Mouse (Mus musculus): ENCODE measurements around the gene Six6. TPM values are rescaled to one million over a fixed set of nuclear protein-coding genes. Genes with fewer than 3 reads are reported as not detected.

Six6 gene
- polyA plus RNA-seq, 1 experiment from 2014 or later: 0.19 TPM

DNA sequence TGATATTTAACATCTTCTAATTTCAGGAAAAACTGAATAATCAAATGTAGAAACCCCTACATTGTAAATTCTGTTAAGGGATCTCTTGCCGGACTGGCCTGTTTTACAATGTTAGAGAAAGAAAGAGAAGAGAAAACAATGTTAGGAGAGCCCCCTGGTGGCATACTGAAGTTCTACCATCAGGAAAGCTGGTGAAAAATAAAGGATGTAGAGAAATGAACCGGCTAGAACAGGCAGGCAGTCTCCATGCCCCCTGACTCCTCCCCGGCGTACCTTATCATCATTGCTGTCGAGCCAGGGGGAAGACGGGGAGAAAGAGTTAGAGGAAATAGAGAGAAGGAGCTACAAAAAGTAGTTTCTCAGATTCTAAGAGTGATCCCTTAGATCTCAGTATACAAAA is 33.5 kb downstream of the Six6 start:
- no peak overlapping the region for H3K9ac ChIP-seq (ENCODE audit: low read length)
- 9% methylated on average over 6 of the region's 6 CpGs for WGBS
- H3K27ac ChIP-seq (ENCODE audit: low read depth, low read length): no peak overlapping the region
- no peak for ATAC-seq (replicated peaks; ENCODE audit: low FRiP score)
- peak; percentile 56 for DNase-seq (ENCODE audit: low spot score)
- H3K4me3 ChIP-seq (ENCODE audit: low read depth, low read length): no peak overlapping the region
- no peak overlapping the region for H3K4me2 ChIP-seq (ENCODE audit: low read depth, low read length, severe bottlenecking)
- no peaks in the 10 kb centered on the region for H3K36me3 ChIP-seq (ENCODE audit: control insufficient read depth, insufficient read depth, low read length)
- H3K27me3 ChIP-seq (ENCODE audit: control insufficient read depth, insufficient read depth, low read length): peaks cover 32% of the 10 kb centered on the region
- 0 out of 2 replicates have a peak, but pooled peaks cover 3% of the 10 kb centered on the region for H3K4me1 ChIP-seq (replicated peaks; ENCODE audit: control insufficient read depth, insufficient read depth, low read length)
- H3K9me3 ChIP-seq (ENCODE audit: control insufficient read depth, low read length): no peaks in the 10 kb centered on the region

DNA sequence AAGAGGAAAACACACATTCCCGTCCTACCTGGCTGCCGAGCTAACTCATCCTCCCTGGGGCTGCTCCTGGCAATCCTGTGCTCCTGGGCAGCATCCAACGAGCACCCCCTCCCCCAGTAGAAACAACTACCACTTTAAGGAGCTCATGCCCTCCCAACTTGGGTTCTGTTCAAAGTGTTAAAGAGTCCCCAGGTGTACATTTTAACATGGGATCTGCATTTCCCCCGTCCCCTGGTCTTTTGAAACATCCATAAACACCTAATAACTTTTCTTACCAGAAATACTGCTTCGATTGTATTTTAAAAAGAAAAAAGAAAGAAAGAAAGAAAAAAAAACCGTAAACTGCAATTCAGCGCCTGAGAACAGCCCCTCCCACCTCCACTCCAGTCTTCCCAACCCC is 36.5 kb downstream of the Six6 start:
- Histone ChIP-seq H3K9ac (ENCODE audit: low read length) (no peak overlapping the region), H3K4me1 (replicated peaks; ENCODE audit: control insufficient read depth, insufficient read depth, low read length) (0 out of 2 replicates have a peak, but pooled peaks cover 3% of the 10 kb centered on the region), H3K27ac (ENCODE audit: low read depth, low read length) (no peak overlapping the region), H3K4me3 (ENCODE audit: low read depth, low read length) (peak overlapping the region; percentile 14; the same call in 1 of the 2 replicates), H3K27me3 (ENCODE audit: control insufficient read depth, insufficient read depth, low read length) (peaks cover 30% of the 10 kb centered on the region), H3K9me3 (ENCODE audit: control insufficient read depth, low read length) (no peaks in the 10 kb centered on the region), H3K4me2 (ENCODE audit: low read depth, low read length, severe bottlenecking) (peak overlapping the region; percentile 36; the same call in 1 of the 2 replicates), H3K36me3 (ENCODE audit: control insufficient read depth, insufficient read depth, low read length) (no peaks in the 10 kb centered on the region)
- no peak for DNase-seq (ENCODE audit: low spot score)
- ATAC-seq (replicated peaks; ENCODE audit: low FRiP score): no peak
- WGBS: 4% methylated on average over 7 of the region's 7 CpGs

GRCm38 (mm10) chr12:72976718-72977117 is 37.0 kb downstream of the Six6 start:
- Histone ChIP-seq H3K4me2 (ENCODE audit: low read depth, low read length, severe bottlenecking) (peak overlapping the region; percentile 36; the same call in 1 of the 2 replicates), H3K27me3 (ENCODE audit: control insufficient read depth, insufficient read depth, low read length) (peaks cover 26% of the 10 kb centered on the region), H3K4me3 (ENCODE audit: low read depth, low read length) (peak overlapping the region; percentile 14; the same call in 1 of the 2 replicates), H3K4me1 (replicated peaks; ENCODE audit: control insufficient read depth, insufficient read depth, low read length) (0 out of 2 replicates have a peak, but pooled peaks cover 3% of the 10 kb centered on the region), H3K9me3 (ENCODE audit: control insufficient read depth, low read length) (no peaks in the 10 kb centered on the region), H3K9ac (ENCODE audit: low read length) (no peak overlapping the region), H3K36me3 (ENCODE audit: control insufficient read depth, insufficient read depth, low read length) (no peaks in the 10 kb centered on the region), H3K27ac (ENCODE audit: low read depth, low read length) (no peak overlapping the region)
- 2% methylated on average over 12 of the region's 12 CpGs for WGBS
- peak; percentile 83 for DNase-seq (ENCODE audit: low spot score)
- ATAC-seq (replicated peaks; ENCODE audit: low FRiP score): 0 out of 2 replicates have a peak, but pooled peaks have one; percentile 44

GRCm38 (mm10) chr12:72977851-72978250 is 38.2 kb downstream of the Six6 start:
- Histone ChIP-seq H3K27ac (ENCODE audit: low read depth, low read length) (no peak overlapping the region), H3K4me1 (replicated peaks; ENCODE audit: control insufficient read depth, insufficient read depth, low read length) (0 out of 2 replicates have a peak, but pooled peaks cover 3% of the 10 kb centered on the region), H3K27me3 (ENCODE audit: control insufficient read depth, insufficient read depth, low read length) (peaks cover 19% of the 10 kb centered on the region), H3K36me3 (ENCODE audit: control insufficient read depth, insufficient read depth, low read length) (no peaks in the 10 kb centered on the region), H3K9me3 (ENCODE audit: control insufficient read depth, low read length) (no peaks in the 10 kb centered on the region), H3K4me3 (ENCODE audit: low read depth, low read length) (no peak overlapping the region), H3K9ac (ENCODE audit: low read length) (no peak overlapping the region), H3K4me2 (ENCODE audit: low read depth, low read length, severe bottlenecking) (no peak overlapping the region)
- no peak for DNase-seq (ENCODE audit: low spot score)
- no peak for ATAC-seq (replicated peaks; ENCODE audit: low FRiP score)
- WGBS: 83% methylated on average over 3 of the region's 3 CpGs

DNA sequence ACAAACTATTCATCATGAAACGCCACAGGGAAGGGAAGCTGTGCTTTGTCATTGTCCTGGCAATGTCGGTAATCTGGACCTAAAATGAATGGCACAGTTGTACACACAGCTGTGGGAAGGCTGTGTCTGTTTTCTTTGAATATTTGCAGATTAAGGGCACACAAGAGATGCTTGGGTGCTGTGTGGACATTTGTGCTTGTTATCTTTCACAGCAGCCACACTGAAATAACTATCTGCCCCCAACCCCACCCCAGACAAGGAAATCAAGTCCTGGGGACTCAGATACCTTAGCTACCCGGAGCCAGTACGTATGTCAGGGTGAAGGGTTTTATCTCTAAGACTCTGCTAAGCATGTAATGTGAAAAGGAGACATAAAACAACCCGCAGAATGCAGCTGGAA is 39.5 kb downstream of the Six6 start:
- 75% methylated on average over 5 of the region's 5 CpGs for WGBS
- H3K4me2 ChIP-seq (ENCODE audit: low read depth, low read length, severe bottlenecking): no peak overlapping the region

GRCm38 (mm10) chr12:72982616-72983015 is 42.9 kb downstream of the Six6 start:
- H3K36me3 ChIP-seq (ENCODE audit: control insufficient read depth, insufficient read depth, low read length): no peaks in the 10 kb centered on the region
- no peak overlapping the region for H3K27ac ChIP-seq (ENCODE audit: low read depth, low read length)
- H3K4me2 ChIP-seq (ENCODE audit: low read depth, low read length, severe bottlenecking): no peak overlapping the region
- ATAC-seq (replicated peaks; ENCODE audit: low FRiP score) (no peak), DNase-seq (ENCODE audit: low spot score) (no peak)
- H3K27me3 ChIP-seq (ENCODE audit: control insufficient read depth, insufficient read depth, low read length): no peaks in the 10 kb centered on the region
- H3K9me3 ChIP-seq (ENCODE audit: control insufficient read depth, low read length): no peaks in the 10 kb centered on the region
- H3K9ac ChIP-seq (ENCODE audit: low read length): no peak overlapping the region
- H3K4me3 ChIP-seq (ENCODE audit: low read depth, low read length): no peak overlapping the region
- 82% methylated on average over 10 of the region's 10 CpGs for WGBS
- H3K4me1 ChIP-seq (replicated peaks; ENCODE audit: control insufficient read depth, insufficient read depth, low read length): no peaks in the 10 kb centered on the region

More for the DNA sequence above, 39.5 kb downstream of the Six6 start:
- no peak overlapping the region for H3K4me3 ChIP-seq (ENCODE audit: low read depth, low read length)
- no peak overlapping the region for H3K27ac ChIP-seq (ENCODE audit: low read depth, low read length)
- no peak for ATAC-seq (replicated peaks; ENCODE audit: low FRiP score)
- H3K9ac ChIP-seq (ENCODE audit: low read length): no peak overlapping the region
- H3K27me3 ChIP-seq (ENCODE audit: control insufficient read depth, insufficient read depth, low read length): peaks cover 12% of the 10 kb centered on the region; the same call in 1 of the 2 replicates
- DNase-seq (ENCODE audit: low spot score): no peak
- no peaks in the 10 kb centered on the region for H3K36me3 ChIP-seq (ENCODE audit: control insufficient read depth, insufficient read depth, low read length)
- H3K9me3 ChIP-seq (ENCODE audit: control insufficient read depth, low read length): no peaks in the 10 kb centered on the region
- H3K4me1 ChIP-seq (replicated peaks; ENCODE audit: control insufficient read depth, insufficient read depth, low read length): 0 out of 2 replicates have a peak, but pooled peaks cover 3% of the 10 kb centered on the region

- no peaks in the 10 kb centered on the region for H3K27me3 ChIP-seq (ENCODE audit: control insufficient read depth, insufficient read depth, low read length)
- 90% methylated on average over 8 of the region's 8 CpGs for WGBS
- no peaks in the 10 kb centered on the region for H3K36me3 ChIP-seq (ENCODE audit: control insufficient read depth, insufficient read depth, low read length)
- H3K4me2 ChIP-seq (ENCODE audit: low read depth, low read length, severe bottlenecking): no peak overlapping the region
- H3K9me3 ChIP-seq (ENCODE audit: control insufficient read depth, low read length): no peaks in the 10 kb centered on the region
- H3K9ac ChIP-seq (ENCODE audit: low read length): no peak overlapping the region
- no peak overlapping the region for H3K4me3 ChIP-seq (ENCODE audit: low read depth, low read length)
- H3K27ac ChIP-seq (ENCODE audit: low read depth, low read length): no peak overlapping the region
- no peaks in the 10 kb centered on the region for H3K4me1 ChIP-seq (replicated peaks; ENCODE audit: control insufficient read depth, insufficient read depth, low read length)
- no peak for ATAC-seq (replicated peaks; ENCODE audit: low FRiP score)
- DNase-seq (ENCODE audit: low spot score): no peak
These were observed 43.6 kb downstream of the Six6 start for GRCm38 (mm10) chr12:72983071-72983857.
